Mouse (Mus musculus): ENCODE measurements around the gene Sqstm1.

GRCm38 (mm10) chr11:50233022-50233421 lies 22.4 kb upstream of the Sqstm1 start:
- TF ChIP-seq EP300 (IDR thresholded peaks at IDR 0.05) (no peak), CTCF (IDR thresholded peaks at IDR 0.05) (no peak)
